Mouse (Mus musculus): Measurements from ENCODE around the gene Susd1. TPM values are rescaled to one million over a fixed set of nuclear protein-coding genes. Genes with fewer than 3 reads are reported as not detected.

Susd1 gene
- polyA plus RNA-seq, 2 experiments from 2014 or later = 1.0 to 3.0 TPM

GRCm38 (mm10) chr4:59429128-59429527 is 9.3 kb downstream of the Susd1 start:
- no peak for ATAC-seq

- ATAC-seq = no peak
These were observed 12.0 kb downstream of the Susd1 start for GRCm38 (mm10) chr4:59426429-59426828.

DNA sequence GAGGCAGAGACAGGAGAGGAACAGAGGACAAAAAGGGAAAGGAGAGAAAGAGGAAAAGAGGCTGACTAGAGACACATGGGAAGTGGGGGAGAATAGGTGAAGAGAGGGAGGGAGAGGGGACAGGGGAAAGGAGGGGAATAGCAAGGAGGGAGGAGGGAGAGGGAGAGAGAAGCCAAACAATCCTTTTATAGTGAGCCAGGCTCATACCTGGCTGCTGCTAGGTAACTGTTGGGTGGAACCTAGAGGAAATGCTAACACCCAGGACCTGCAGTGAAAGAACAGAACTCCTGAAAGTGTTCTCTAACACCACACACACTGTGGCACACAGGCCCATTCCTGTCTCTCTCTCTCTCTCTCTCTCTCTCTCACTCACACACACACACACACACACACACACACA is 15.6 kb downstream of the Susd1 start:
- ATAC-seq = no peak

DNA sequence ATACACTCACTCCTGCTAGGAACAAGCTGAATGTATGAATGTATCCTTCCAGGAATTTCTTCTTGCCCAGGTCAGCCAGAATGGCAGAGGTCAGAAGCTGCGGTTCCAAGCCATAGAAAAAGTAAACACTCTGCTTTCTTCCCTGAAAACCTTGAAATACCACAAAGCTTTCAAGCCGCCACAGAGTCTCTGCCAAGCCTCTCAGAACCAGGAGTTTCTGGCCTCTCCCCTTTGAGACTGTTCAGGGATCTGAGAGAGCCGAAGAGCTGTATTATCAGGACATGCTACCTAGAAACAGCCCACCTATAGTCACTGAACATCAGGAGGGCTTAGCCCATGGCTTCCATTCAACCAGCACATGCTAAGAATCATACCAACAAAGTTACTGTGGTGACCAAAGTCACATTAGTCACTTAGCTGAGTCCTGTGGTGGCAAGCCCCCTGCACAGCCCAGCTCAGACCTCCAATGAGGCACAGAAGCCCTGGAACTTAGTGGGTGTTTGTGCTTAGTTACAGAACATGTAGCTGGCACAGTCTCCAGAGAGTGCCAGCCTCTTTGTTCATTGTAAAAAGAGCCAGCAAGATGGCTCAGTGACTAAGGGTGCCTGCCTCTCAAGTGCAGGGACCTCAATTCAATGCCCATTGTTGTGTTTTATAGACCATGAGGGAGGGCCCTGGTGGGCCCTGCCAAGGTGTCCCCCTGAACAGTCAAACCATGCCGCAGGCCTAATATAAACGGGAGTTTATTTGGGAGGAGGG is 16.2 kb downstream of the Susd1 start:
- no peak for ATAC-seq

DNA sequence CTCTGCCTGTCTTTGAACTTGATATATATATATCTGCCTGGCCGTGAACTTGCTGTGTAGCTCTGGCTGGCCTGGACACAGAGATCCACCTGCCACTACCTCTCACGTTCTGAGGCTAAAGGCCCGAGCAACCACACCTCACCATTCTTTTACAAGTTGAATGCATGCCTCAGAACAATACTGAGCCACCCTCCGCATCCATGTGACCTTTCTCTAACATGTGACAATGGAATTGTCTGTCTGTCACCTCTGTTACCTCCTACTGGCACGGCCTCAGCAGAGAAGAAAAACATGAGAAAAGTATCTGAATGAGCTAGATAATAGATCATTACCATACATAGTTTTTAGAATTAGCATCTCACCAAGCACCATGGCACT is 17.1 kb downstream of the Susd1 start:
- ATAC-seq = no peak

GRCm38 (mm10) chr4:59420695-59421368 is 17.6 kb downstream of the Susd1 start:
- no peak for ATAC-seq

DNA sequence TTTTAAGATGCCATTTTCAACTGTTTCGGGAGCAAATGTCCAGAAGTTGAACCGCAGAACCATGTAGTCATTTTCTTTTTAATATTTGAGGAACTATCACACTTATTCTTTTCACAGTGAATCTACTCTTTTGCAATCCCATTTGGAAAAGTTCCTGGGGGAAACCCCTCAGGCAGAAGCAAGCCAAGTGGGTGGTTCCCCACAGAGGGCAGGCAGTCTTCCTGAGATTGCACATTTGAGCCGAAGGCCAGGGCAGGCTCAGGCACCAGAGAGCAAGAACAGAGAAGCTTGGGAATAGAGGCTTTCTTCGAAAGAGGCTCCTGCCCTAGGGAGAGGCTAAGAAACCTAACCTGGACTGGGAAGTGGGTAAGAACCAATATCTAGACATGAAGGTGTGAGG is 19.2 kb downstream of the Susd1 start:
- ATAC-seq = no peak

- no peak for ATAC-seq
These were observed 25.0 kb downstream of the Susd1 start for GRCm38 (mm10) chr4:59413428-59413827.

GRCm38 (mm10) chr4:59411153-59411552 is 27.3 kb downstream of the Susd1 start:
- no peak for ATAC-seq

DNA sequence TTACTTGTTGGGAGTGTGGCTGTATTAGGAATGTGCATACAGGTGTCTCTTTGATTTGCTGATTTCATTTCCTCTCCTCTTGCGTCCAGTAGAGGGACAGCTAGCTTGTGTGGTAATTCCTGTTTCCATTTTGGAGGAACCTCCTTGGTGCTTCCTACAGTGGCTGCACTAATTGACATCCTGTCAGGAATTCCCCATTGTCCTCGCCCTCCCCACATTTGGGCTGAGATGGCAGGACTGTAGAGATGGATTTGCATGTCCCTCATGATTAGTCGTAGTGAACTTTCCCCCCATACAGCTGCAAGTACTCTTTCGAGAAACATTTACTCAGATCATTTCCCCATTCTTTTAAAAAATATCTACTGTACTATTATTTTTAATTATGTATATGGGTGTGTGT is 30.7 kb downstream of the Susd1 start:
- no peak for ATAC-seq

DNA sequence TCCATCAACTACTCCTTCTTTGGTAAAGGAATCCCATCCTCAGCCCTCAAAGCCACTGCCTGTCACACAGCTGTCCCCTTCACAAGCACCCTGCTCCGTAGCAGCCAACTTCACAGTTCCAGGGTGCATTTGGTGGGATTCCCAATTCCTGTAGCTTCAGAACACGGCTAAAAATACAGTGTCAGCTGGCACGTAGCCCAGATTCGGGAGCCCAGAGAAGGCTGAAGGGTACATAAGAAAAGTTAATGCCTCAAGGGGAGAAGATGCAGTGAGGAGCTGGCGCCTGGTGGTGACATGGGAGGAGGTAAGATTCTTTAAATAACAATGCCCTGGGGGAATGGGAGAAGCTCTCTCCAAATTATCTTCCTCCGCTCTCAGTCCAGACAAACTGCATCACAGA is 34.1 kb downstream of the Susd1 start:
- no peak for ATAC-seq

- ATAC-seq = no peak
These were observed 37.5 kb downstream of the Susd1 start for GRCm38 (mm10) chr4:59400931-59401330.

DNA sequence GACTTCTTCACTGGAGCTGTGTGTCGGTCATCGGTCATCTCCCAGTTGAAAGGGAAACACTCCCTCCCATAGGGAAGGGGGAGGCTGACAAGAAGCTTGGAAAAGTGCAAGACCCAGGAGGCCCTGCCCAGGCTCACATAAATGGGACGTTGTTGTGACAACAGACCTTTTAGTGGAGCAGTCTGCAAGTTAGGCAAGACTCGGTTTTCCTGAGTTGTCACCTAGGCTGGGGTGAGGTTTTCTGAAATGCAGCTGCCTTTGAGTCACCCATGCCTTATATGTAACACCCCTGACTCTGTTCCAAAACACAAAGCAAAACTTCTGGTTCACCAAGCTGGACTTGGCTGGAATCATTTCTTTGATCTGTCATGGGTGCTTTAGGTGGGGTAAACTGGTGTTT is 39.1 kb downstream of the Susd1 start:
- ATAC-seq = no peak

- ATAC-seq = no peak
These were observed 42.9 kb downstream of the Susd1 start for GRCm38 (mm10) chr4:59395528-59395927.

GRCm38 (mm10) chr4:59394155-59394554 is 44.3 kb downstream of the Susd1 start:
- no peak for ATAC-seq

GRCm38 (mm10) chr4:59388447-59389030 is 49.9 kb downstream of the Susd1 start:
- ATAC-seq = no peak

DNA sequence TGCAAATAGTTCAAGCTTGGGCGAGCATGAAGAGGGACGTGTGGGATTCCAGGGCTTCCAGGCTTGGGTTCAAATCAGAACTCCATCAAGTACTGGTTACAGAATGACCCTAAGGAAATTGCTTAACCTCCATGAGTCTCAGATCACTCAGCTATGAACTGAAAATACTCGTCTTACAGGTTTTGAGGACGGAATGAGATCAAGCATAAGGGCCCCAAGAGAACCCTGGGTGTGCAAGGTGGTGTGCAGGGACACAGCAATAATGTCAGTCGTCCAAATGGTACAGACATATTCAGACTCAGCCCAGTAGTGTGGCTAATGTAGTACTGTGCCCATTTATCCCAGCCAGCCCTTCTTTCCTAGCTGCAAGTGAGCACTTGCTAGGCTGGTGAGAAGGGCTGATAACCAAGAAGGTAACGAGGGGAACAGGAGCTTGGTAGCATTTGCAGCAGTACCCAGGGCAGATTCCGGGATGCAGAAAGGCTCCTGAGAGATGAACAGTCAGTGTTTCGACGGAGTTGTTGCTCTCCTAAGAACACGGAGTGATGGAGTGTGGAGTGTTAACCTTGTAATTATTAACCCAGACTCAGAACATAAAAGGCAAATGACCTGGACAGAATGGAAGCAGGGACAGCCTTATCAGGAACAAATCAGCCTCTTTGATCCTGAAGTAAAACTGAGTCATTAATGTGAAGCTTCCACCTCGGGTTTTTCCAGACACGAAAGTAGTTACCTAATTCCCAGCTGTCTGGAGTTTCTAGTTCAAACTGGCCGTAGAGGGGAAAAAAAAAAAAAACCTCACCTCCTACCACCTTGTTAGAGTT is 50.8 kb downstream of the Susd1 start:
- no peak for ATAC-seq

- ATAC-seq = no peak
These were observed 53.1 kb downstream of the Susd1 start for GRCm38 (mm10) chr4:59385254-59385895.

DNA sequence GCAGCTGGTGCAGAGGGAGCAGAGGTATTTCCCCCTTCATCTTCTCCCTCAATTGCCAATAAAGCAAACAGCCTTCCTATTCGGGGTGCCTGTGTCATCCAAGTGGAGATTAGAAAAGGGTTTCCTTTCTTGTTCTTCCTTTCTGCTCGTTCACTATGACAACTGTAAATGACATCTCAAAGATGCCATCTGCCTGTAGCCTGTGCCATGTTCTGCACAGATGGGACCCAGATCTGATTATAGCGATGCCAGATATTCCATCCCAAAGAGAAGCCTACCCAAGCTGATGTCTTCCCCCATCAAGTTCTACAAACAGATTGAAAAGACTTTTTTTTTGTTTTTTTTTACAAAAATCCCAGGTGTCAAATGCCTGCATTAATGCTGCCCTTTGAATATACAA is 54.6 kb downstream of the Susd1 start:
- no peak for ATAC-seq

GRCm38 (mm10) chr4:59382131-59382530 is 56.3 kb downstream of the Susd1 start:
- no peak for ATAC-seq

DNA sequence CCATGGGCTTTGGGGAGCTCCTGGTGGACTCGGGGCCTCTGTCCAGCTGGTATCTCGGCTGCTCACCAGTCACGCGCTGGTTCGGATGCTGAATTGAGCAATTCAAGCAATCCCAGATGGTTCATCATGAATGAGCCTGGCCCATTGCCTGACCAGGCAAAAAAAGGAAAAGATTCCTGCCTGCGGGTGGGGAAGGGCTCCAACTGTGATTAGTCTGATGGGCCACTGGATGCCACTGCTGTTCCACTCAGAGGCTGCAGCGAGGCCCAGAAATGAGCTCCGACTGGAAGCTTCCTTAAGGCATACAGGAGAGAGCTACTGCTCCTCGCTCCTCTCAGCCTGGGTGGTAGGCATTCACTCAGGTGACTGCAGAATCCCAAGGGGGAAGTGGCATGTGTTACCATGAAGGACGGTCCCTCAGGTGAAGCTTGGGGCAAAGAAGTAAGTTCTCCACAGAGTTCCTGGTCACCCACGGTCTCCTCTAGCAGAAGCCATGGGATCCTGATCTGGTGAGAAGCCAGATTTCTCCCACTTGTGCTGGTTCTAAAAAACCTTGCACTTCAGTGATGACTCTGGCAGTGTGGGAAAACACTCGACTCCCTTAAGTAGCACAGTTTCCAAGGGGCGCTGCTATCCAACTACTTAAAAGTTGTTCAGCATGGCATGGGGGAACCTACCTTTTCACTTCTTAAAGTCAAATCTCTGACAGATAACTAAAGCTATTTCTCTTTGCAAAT is 57.3 kb downstream of the Susd1 start:
- no peak for ATAC-seq

DNA sequence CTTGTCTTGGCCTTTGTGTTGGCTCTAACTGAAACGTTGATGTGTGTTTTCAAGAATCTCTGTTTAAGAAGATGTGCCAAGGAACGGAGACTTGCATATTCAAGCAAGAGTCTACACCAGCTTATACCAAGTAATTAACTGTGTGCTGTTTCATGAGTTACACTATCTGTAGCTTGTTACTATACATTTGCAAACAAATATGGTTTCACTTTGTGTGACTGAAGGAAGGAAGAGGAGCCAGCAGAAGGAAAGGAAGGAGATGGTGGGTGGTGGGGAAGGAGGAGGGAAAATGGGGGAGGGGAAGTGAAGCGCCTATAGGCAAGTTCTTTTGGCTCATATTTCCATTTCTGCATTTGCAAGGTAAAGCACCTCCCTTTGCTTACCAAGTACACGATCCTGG is 58.0 kb downstream of the Susd1 start:
- ATAC-seq = no peak

All from activated CD4-positive, CD25-positive, alpha-beta regulatory T cell, adult 4 months (primary cell).